Mouse (Mus musculus) common myeloid progenitor, adult 5-6 weeks (primary cell): ENCODE measurements around the gene Gm28635. TPM values are rescaled to one million over a fixed set of nuclear protein-coding genes. Genes with fewer than 3 reads are reported as not detected.

ENCODE experiments used
- ATAC-seq: replicated peaks from 2 replicates; pipeline ENCODE4 v1.8.0; 2016; ENCODE audit warnings: low read depth, mild to moderate bottlenecking, moderate TSS enrichment, inconsistent platforms; ENCODE audit not compliant: poor library complexity, severe bottlenecking
- total RNA-seq: library from RNA; stranded (forward); fragments of 200-1000, 187-1606 nt; gene quantifications from 2 replicates; pipeline ENCODE4 v1.2.3, GENCODE M21; 2017

The Gm28635 gene
- total RNA-seq, 1 experiment from 2014 or later, result 6.6 TPM

- 0 out of 2 replicates have a peak, but pooled peaks have one; percentile 29 for ATAC-seq
Observed at GRCm38 (mm10) chr2:84600977-84601376, 76.9 kb downstream of the Gm28635 start.

- no peak for ATAC-seq
Observed at GRCm38 (mm10) chr2:84599270-84599888, 78.5 kb downstream of the Gm28635 start.

GRCm38 (mm10) chr2:84597123-84597522 lies 80.7 kb downstream of the Gm28635 start:
- no peak for ATAC-seq

- peak; percentile 96 for ATAC-seq
Observed at GRCm38 (mm10) chr2:84592801-84593200, 85.0 kb downstream of the Gm28635 start.

GRCm38 (mm10) chr2:84585700-84586099 lies 92.1 kb downstream of the Gm28635 start:
- no peak for ATAC-seq

- no peak for ATAC-seq
Observed at GRCm38 (mm10) chr2:84582286-84582685, 95.6 kb downstream of the Gm28635 start.

GRCm38 (mm10) chr2:84581208-84581607 lies 96.6 kb downstream of the Gm28635 start:
- ATAC-seq, result 0 out of 2 replicates have a peak, but pooled peaks have one; percentile 45

- no peak for ATAC-seq
Observed at GRCm38 (mm10) chr2:84579311-84579710, 98.5 kb downstream of the Gm28635 start.

GRCm38 (mm10) chr2:84574130-84574529 lies 103.7 kb downstream of the Gm28635 start:
- ATAC-seq, result no peak

- peak; percentile 83 for ATAC-seq
Observed at GRCm38 (mm10) chr2:84556888-84557514, 120.8 kb downstream of the Gm28635 start.

Other genes with a start within 250 kb of the Gm28635 start
- 50.3 and 86.0 TPM in 2 replicates for gene Tfpi, start 201.3 kb downstream of the Gm28635 start, total RNA-seq
- gene Ctnnd1, start 27.3 kb downstream of the Gm28635 start, total RNA-seq, result 28.7 and 29.9 TPM in 2 replicates
- gene Btbd18, start 19.0 kb downstream of the Gm28635 start, total RNA-seq, result 0.05 TPM in 1 of 2 replicates, not detected in the other
- 74.6 and 105 TPM in 2 replicates for gene Selenoh, start 7.3 kb downstream of the Gm28635 start, total RNA-seq
- 33.2 and 39.2 TPM in 2 replicates for gene Med19, start 361 bp upstream of the Gm28635 start, total RNA-seq
- 44.1 and 55.1 TPM in 2 replicates for gene Tmx2, start 1.1 kb upstream of the Gm28635 start, total RNA-seq
- gene Zdhhc5, start 37.1 kb upstream of the Gm28635 start, total RNA-seq, result 28.9 and 37.0 TPM in 2 replicates
- 32.5 and 33.7 TPM in 2 replicates for gene Clp1, start 49.3 kb upstream of the Gm28635 start, total RNA-seq
- gene Ypel4, start 56.0 kb upstream of the Gm28635 start, total RNA-seq, result 0.27 and 1.5 TPM in 2 replicates
- 2.8 TPM in 1 of 2 replicates, not detected in the other for gene Gm19426, start 65.6 kb upstream of the Gm28635 start, total RNA-seq
- not detected in 2 replicates for gene Serping1, start 97.4 kb upstream of the Gm28635 start, total RNA-seq
- gene Ube2l6, start 120.8 kb upstream of the Gm28635 start, total RNA-seq, result 20.6 and 24.7 TPM in 2 replicates
- not detected in 2 replicates for gene Smtnl1, start 144.6 kb upstream of the Gm28635 start, total RNA-seq
- 43.7 and 48.9 TPM in 2 replicates for gene Timm10, start 149.0 kb upstream of the Gm28635 start, total RNA-seq
- 21.0 and 23.4 TPM in 2 replicates for gene Slc43a1, start 160.8 kb upstream of the Gm28635 start, total RNA-seq
- not detected in 2 replicates for gene Rtn4rl2, start 208.7 kb upstream of the Gm28635 start, total RNA-seq